In the genomic region with DNA sequence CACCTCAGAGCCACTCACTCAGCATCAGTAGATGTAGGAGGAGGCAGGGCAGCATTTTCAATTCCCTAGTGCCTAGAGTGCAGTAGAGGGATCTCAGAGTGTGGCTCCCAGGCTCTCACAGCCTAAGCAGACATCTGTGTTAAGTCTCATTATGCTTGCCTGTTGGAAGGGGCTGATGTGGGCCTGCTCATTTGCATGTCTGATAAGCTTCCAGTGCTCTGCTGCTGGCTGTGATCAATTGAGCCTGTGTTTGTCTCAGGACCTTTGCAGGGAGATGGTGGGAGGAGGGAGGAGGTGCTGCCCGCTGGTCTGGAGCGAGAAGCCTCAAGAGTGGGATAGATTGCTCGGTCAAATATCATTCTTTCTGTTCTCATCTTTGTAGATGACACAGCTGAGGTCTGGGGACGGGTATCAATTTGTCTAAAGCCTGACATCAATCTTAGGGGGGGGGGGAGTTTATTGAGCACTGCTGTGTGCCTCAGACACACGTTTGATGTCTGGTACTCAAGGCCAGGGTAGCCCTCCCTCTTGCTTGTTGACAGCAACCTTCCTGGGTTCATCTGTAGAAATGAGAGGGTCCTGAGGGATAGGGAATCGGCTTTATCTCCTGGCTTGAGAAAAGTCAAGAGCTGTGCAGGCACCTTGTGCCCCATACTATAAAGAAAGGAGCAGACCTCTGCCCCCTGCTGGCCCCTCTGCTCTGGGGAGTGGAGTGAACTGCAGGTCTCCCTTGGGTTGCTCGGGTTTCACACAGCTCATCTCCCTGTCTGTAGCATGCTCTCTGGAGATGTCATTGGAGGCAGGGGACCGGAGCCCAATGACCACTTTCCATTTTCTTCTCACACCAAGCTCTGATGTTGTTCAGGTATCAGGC, we compare ENCODE assay signal across 12 mouse cellular contexts. TPM values are rescaled to one million over a fixed set of nuclear protein-coding genes. Genes with fewer than 3 reads are reported as not detected.
DNase-seq lines count a peak whose midpoint lies in the region; ATAC-seq and TF ChIP-seq lines count a peak whose summit lies in the region.
"Had no signal": no experiment of that assay in that cellular context is flagged by ENCODE, and none has a peak within 500 bp of the region (broad histone marks: within the 10 kb centered on the region; RNA-seq: fewer than 3 reads in every experiment).

No protein-coding gene starts in this region.

- WGBS in hindbrain, embryonic 15.5 days = 26% methylated on average over 8 of the region's 8 CpGs

- no peak overlapping the region for H3K4me2 ChIP-seq in hindbrain, embryonic 15.5 days

- H3K9me3 ChIP-seq in hindbrain, embryonic 15.5 days = no peaks in the 10 kb centered on the region
- H3K9me3 ChIP-seq: limb, embryonic 10.5 days had no signal

- no peak overlapping the region for H3K4me3 ChIP-seq in gastrocnemius, adult 2 months
- H3K4me3 ChIP-seq in hindbrain, embryonic 15.5 days = no peak overlapping the region
- H3K4me3 ChIP-seq: limb, embryonic 10.5 days had no signal

- no peaks in the 10 kb centered on the region for H3K36me3 ChIP-seq in hindbrain, embryonic 15.5 days
- H3K36me3 ChIP-seq: limb, embryonic 10.5 days had no signal

- no peak for DNase-seq in gastrocnemius, adult 2 months
- DNase-seq in gastrocnemius, adult 18-20 months (ENCODE audit: low spot score) = no peak
- peak; percentile 9 for DNase-seq in right cerebral cortex, adult 18-20 months
- no peak for DNase-seq in right cerebral cortex, postnatal 14 days
- DNase-seq in retina, postnatal 1 day = peak; percentile 72
- DNase-seq in urinary bladder, adult 18-20 months (ENCODE audit: low spot score in 2 of 2) = no peak
- no peak for DNase-seq in urinary bladder, postnatal 25 days (ENCODE audit: low spot score)
- DNase-seq: cerebellum, adult 9-10 months; spleen, adult 18-20 months had no signal

- H3K9ac ChIP-seq in hindbrain, embryonic 15.5 days = no peak overlapping the region

- peak; percentile 11; the same call in 1 of the 2 replicates for TF ChIP-seq CTCF in gastrocnemius, adult 2 months (IDR thresholded peaks at IDR 0.05)

- H3K27me3 ChIP-seq in hindbrain, embryonic 15.5 days = no peaks in the 10 kb centered on the region

- peak; percentile 80 for ATAC-seq in hindbrain, embryonic 15.5 days (ENCODE audit: low FRiP score, low read depth)

- intact Hi-C loops in gastrocnemius, adult 2 months (cut with DNase I) = no loop called here

- H3K27ac ChIP-seq in gastrocnemius, adult 2 months = no peak overlapping the region
- H3K27ac ChIP-seq in hindbrain, embryonic 15.5 days (replicated peaks) = no peak overlapping the region
- H3K27ac ChIP-seq: limb, embryonic 10.5 days had no signal

- H3K4me1 ChIP-seq in hindbrain, embryonic 15.5 days (replicated peaks) = peaks cover 11% of the 10 kb centered on the region
- H3K4me1 ChIP-seq: limb, embryonic 10.5 days had no signal

RNA-seq across cellular contexts. Expression of a gene that starts 47.4 kb away (rescaled TPM):
- total RNA-seq in gastrocnemius, adult 2 months (2021) = under 1 TPM in 1 of 2 experiments, not detected in 1; 0.10 TPM
- under 1 TPM; 0.17 to 0.23 TPM for total RNA-seq in gastrocnemius, adult 18-20 months (2021)
- polyA plus RNA-seq in hindbrain, embryonic 15.5 days (2015; fragmentation: Nextera tagmentation; extraction: Ambion mirVana) = 130 and 150 TPM in 2 replicates
- total RNA-seq: hematopoietic stem cell, adult 5-6 weeks had no signal
- polyA plus RNA-seq: limb, embryonic 10.5 days had no signal

Comparison
In these comparisons a context has a peak if more than half of its experiments do, and no peak if none do; other contexts are left out.
1. DNase-seq: peak in right cerebral cortex, adult 18-20 months (single experiment) and retina, postnatal 1 day (single experiment); none in gastrocnemius, adult 2 months (single experiment), gastrocnemius, adult 18-20 months (single experiment), right cerebral cortex, postnatal 14 days (single experiment), urinary bladder, adult 18-20 months (0 of 2) and urinary bladder, postnatal 25 days (single experiment).